Mouse (Mus musculus) forebrain, postnatal 0 days (tissue): ENCODE results near the gene Tnfrsf21. TPM values are rescaled to one million over a fixed set of nuclear protein-coding genes. Genes with fewer than 3 reads are reported as not detected.

Source experiments
- ATAC-seq: fragments of 200-750 bp; cut with Nextera tagmentation; 2 replicates; pipeline ENCODE4 v1.8.0; 2017; ENCODE audit warnings: mild to moderate bottlenecking, moderate library complexity
- DNase-seq: peaks from one replicate; pipeline ENCODE4 v3.0.0-alpha.2; 2015
- H3K27ac ChIP-seq: fragments of 300-500 bp; sonication (generic); 2 replicates; pipeline ENCODE4 v1.5.1; 2014; ENCODE audit warnings: low read depth, mild to moderate bottlenecking, antibody characterized with exemption, low read length, moderate library complexity, mixed read lengths
- H3K27me3 ChIP-seq: fragments of 300-500 bp; sonication (generic); 2 replicates; pipeline ENCODE4 v1.6.1; 2014; ENCODE audit warnings: mild to moderate bottlenecking, low read length, mixed read lengths; ENCODE audit not compliant: insufficient read depth
- H3K36me3 ChIP-seq: fragments of 300-500 bp; sonication (generic); 2 replicates; pipeline ENCODE4 v1.6.1; 2014; ENCODE audit warnings: mild to moderate bottlenecking, moderate library complexity; ENCODE audit not compliant: insufficient read depth
- H3K4me1 ChIP-seq: fragments of 300-500 bp; sonication (generic); 2 replicates; pipeline ENCODE4 v1.6.1; 2014; ENCODE audit warnings: antibody characterized with exemption; ENCODE audit not compliant: insufficient read depth
- H3K4me2 ChIP-seq: fragments of 300-500 bp; sonication (generic); 2 replicates; pipeline ENCODE4 v1.6.1; 2014; ENCODE audit warnings: low read depth, mild to moderate bottlenecking, moderate library complexity
- H3K4me3 ChIP-seq: fragments of 300-500 bp; sonication (generic); 2 replicates; pipeline ENCODE4 v1.5.1; 2014; ENCODE audit warnings: low read depth, low read length, mixed read lengths
- H3K9ac ChIP-seq: fragments of 300-500 bp; sonication (generic); 2 replicates; pipeline ENCODE4 v1.6.1; 2014; ENCODE audit warnings: mild to moderate bottlenecking
- H3K9me3 ChIP-seq: fragments of 300-500 bp; sonication (generic); 2 replicates; pipeline ENCODE4 v1.6.1; 2016; ENCODE audit warnings: low read length
- CTCF ChIP-seq: sonication (generic); IDR thresholded peaks from 2 replicates; pipeline ENCODE4 v1.5.1; 2016; ENCODE audit warnings: antibody characterized with exemption, control low read depth, low read depth
- WGBS: fragments of 180-500 bp; shearing (Covaris S2); extraction: QIAGEN DNeasy Blood & Tissue Kit; methylation state at CpG from one replicate; pipeline ENCODE4 v1.1.7; 2014; 5-methylcytosine and 5-hydroxymethylcytosine counted together
- polyA plus RNA-seq: library from polyadenylated mRNA; unstranded; fragments of >200 nt; fragmentation: Nextera tagmentation; extraction: Ambion mirVana; gene quantifications from 2 replicates; pipeline ENCODE4 v1.2.1, GENCODE M21; 2015
- total RNA-seq: library from RNA; depleted of rRNA; stranded (reverse); fragments of >200 nt; gene quantifications from 2 replicates; pipeline ENCODE4 v1.2.3, GENCODE M21; 2014

The Tnfrsf21 gene
- total and polyA plus RNA-seq, 2 experiments from 2014 or later = 71.4 to 73.7 TPM

GRCm38 (mm10) chr17:42982568-42982967, 33.8 kb upstream of the Tnfrsf21 start:
- no peak for DNase-seq
- H3K36me3 ChIP-seq = no peaks in the 10 kb centered on the region

GRCm38 (mm10) chr17:42985837-42986589, 30.3 kb upstream of the Tnfrsf21 start:
- Histone ChIP-seq H3K27me3 (no peaks in the 10 kb centered on the region), H3K27ac (no peak overlapping the region), H3K4me2 (no peak overlapping the region), H3K4me1 (no peaks in the 10 kb centered on the region), H3K9ac (no peak overlapping the region), H3K36me3 (no peaks in the 10 kb centered on the region), H3K9me3 (no peaks in the 10 kb centered on the region), H3K4me3 (no peak overlapping the region)
- DNase-seq (no peak), ATAC-seq (no peak)
- 70% methylated on average over 9 of the region's 9 CpGs for whole genome bisulfite sequencing
- TF ChIP-seq CTCF = peak; percentile 31; the same call in 1 of the 2 replicates

More at GRCm38 (mm10) chr17:42982568-42982967, 33.8 kb upstream of the Tnfrsf21 start:
- no peak overlapping the region for H3K9ac ChIP-seq
- no peak for ATAC-seq
- H3K4me3 ChIP-seq = no peak overlapping the region
- no peak overlapping the region for H3K4me2 ChIP-seq
- WGBS = 61% methylated on average over 4 of the region's 4 CpGs
- H3K27me3 ChIP-seq = no peaks in the 10 kb centered on the region
- no peak for TF ChIP-seq CTCF
- no peaks in the 10 kb centered on the region for H3K4me1 ChIP-seq
- H3K27ac ChIP-seq = no peak overlapping the region
- H3K9me3 ChIP-seq = no peaks in the 10 kb centered on the region

- TF ChIP-seq CTCF = peak; percentile 53
- Histone ChIP-seq H3K36me3 (no peaks in the 10 kb centered on the region), H3K9me3 (no peaks in the 10 kb centered on the region), H3K4me1 (no peaks in the 10 kb centered on the region), H3K9ac (no peak overlapping the region), H3K27ac (no peak overlapping the region), H3K4me3 (no peak overlapping the region), H3K27me3 (no peaks in the 10 kb centered on the region), H3K4me2 (no peak overlapping the region)
- ATAC-seq (no peak), DNase-seq (no peak)
- 26% methylated on average over 4 of the region's 4 CpGs for WGBS
Observed at GRCm38 (mm10) chr17:42987692-42988091, 28.7 kb upstream of the Tnfrsf21 start.

GRCm38 (mm10) chr17:42989981-42990380, 26.4 kb upstream of the Tnfrsf21 start:
- 87% methylated on average over 4 of the region's 4 CpGs for WGBS
- DNase-seq = no peak

GRCm38 (mm10) chr17:42991112-42991511, 25.2 kb upstream of the Tnfrsf21 start:
- Histone ChIP-seq H3K27me3 (no peaks in the 10 kb centered on the region), H3K36me3 (no peaks in the 10 kb centered on the region), H3K4me1 (no peaks in the 10 kb centered on the region), H3K4me3 (no peak overlapping the region), H3K9me3 (no peaks in the 10 kb centered on the region), H3K9ac (no peak overlapping the region), H3K27ac (no peak overlapping the region), H3K4me2 (no peak overlapping the region)
- no peak for TF ChIP-seq CTCF
- no peak for DNase-seq
- 51% methylated on average over 11 of the region's 11 CpGs for WGBS
- no peak for ATAC-seq

More at GRCm38 (mm10) chr17:42989981-42990380, 26.4 kb upstream of the Tnfrsf21 start:
- H3K4me1 ChIP-seq = no peaks in the 10 kb centered on the region
- no peak overlapping the region for H3K4me2 ChIP-seq
- H3K9ac ChIP-seq = no peak overlapping the region
- no peaks in the 10 kb centered on the region for H3K9me3 ChIP-seq
- H3K36me3 ChIP-seq = no peaks in the 10 kb centered on the region
- no peak for ATAC-seq
- no peak overlapping the region for H3K27ac ChIP-seq
- no peak overlapping the region for H3K4me3 ChIP-seq
- H3K27me3 ChIP-seq = no peaks in the 10 kb centered on the region
- TF ChIP-seq CTCF = peak; percentile 47

- 60% methylated on average over 7 of the region's 7 CpGs for WGBS
- DNase-seq (peak; percentile 24), ATAC-seq (peak; percentile 53; the same call in 1 of the 2 replicates)
- H3K9me3 ChIP-seq = no peaks in the 10 kb centered on the region
- H3K4me2 ChIP-seq = no peak overlapping the region
- H3K4me3 ChIP-seq = no peak overlapping the region
- no peak for TF ChIP-seq CTCF
- no peaks in the 10 kb centered on the region for H3K36me3 ChIP-seq
- no peak overlapping the region for H3K27ac ChIP-seq
- no peaks in the 10 kb centered on the region for H3K27me3 ChIP-seq
- no peaks in the 10 kb centered on the region for H3K4me1 ChIP-seq
- no peak overlapping the region for H3K9ac ChIP-seq
Observed at GRCm38 (mm10) chr17:42999446-42999977, 16.8 kb upstream of the Tnfrsf21 start.

GRCm38 (mm10) chr17:43000598-43000997, 15.8 kb upstream of the Tnfrsf21 start:
- TF ChIP-seq CTCF = no peak
- H3K27ac ChIP-seq = no peak overlapping the region
- no peak for ATAC-seq

More at GRCm38 (mm10) chr17:43000598-43000997, 15.8 kb upstream of the Tnfrsf21 start:
- no peak overlapping the region for H3K9ac ChIP-seq
- WGBS = 90% methylated on average over 7 of the region's 7 CpGs
- no peaks in the 10 kb centered on the region for H3K36me3 ChIP-seq
- no peaks in the 10 kb centered on the region for H3K4me1 ChIP-seq
- H3K9me3 ChIP-seq = no peaks in the 10 kb centered on the region
- H3K4me2 ChIP-seq = no peak overlapping the region
- no peak for DNase-seq
- H3K27me3 ChIP-seq = no peaks in the 10 kb centered on the region
- no peak overlapping the region for H3K4me3 ChIP-seq
